Mouse (Mus musculus) kidney, embryonic 16.5 days (tissue): ENCODE data around the gene Ifi35. TPM values are rescaled to one million over a fixed set of nuclear protein-coding genes. Genes with fewer than 3 reads are reported as not detected.
"Not testable (repeated sequence)": the region's sequence is repeated elsewhere in the genome, so short reads cannot be mapped to it uniquely, and the experiment has no call there.

Experiments used
- ATAC-seq: fragments of 200-750 bp; cut with Nextera tagmentation; 2 replicates; pipeline ENCODE4 v1.8.0; 2017; ENCODE audit warnings: moderate TSS enrichment; ENCODE audit not compliant: low FRiP score, low TSS enrichment
- H3K27ac ChIP-seq: fragments of 300-500 bp; sonication (generic); 2 replicates; pipeline ENCODE4 v1.5.1; 2014; ENCODE audit warnings: low read length
- H3K27me3 ChIP-seq: fragments of 300-500 bp; sonication (generic); 2 replicates; pipeline ENCODE4 v1.6.1; 2014; ENCODE audit warnings: low read length, control low read depth, mixed read lengths; ENCODE audit not compliant: insufficient read depth
- H3K36me3 ChIP-seq: fragments of 300-500 bp; sonication (generic); 2 replicates; pipeline ENCODE4 v1.6.1; 2014; ENCODE audit warnings: low read length, control low read depth, mixed read lengths; ENCODE audit not compliant: insufficient read depth
- H3K4me1 ChIP-seq: fragments of 300-500 bp; sonication (generic); 2 replicates; pipeline ENCODE4 v1.6.1; 2014; ENCODE audit warnings: low read length, control low read depth, mixed read lengths; ENCODE audit not compliant: insufficient read depth
- H3K4me2 ChIP-seq: fragments of 300-500 bp; sonication (generic); replicated peaks from 2 replicates; pipeline ENCODE4 v1.6.1; 2014; ENCODE audit warnings: low read depth, low read length
- H3K4me3 ChIP-seq: fragments of 300-500 bp; sonication (generic); 2 replicates; pipeline ENCODE4 v1.5.1; 2014; ENCODE audit warnings: mild to moderate bottlenecking, low read length
- H3K9ac ChIP-seq: fragments of 300-500 bp; sonication (generic); replicated peaks from 2 replicates; pipeline ENCODE4 v1.6.1; 2014; ENCODE audit warnings: low read length
- H3K9me3 ChIP-seq: fragments of 300-500 bp; sonication (generic); 2 replicates; pipeline ENCODE4 v1.6.1; 2016; ENCODE audit warnings: low read length, control low read depth
- WGBS: fragments of 180-500 bp; shearing (Covaris S2); extraction: QIAGEN DNeasy Blood & Tissue Kit; methylation state at CpG from one replicate; pipeline ENCODE4 v1.1.7; 2014; 5-methylcytosine and 5-hydroxymethylcytosine counted together
- polyA plus RNA-seq: library from polyadenylated mRNA; unstranded; fragments of >200 nt; fragmentation: Nextera tagmentation; extraction: Ambion mirVana; gene quantifications from 2 replicates; pipeline ENCODE4 v1.2.1, GENCODE M21; 2015

Ifi35 gene
- polyA plus RNA-seq, 1 experiment from 2014 or later: 18.6 TPM

- peak within 1 kb of the TSS; percentile 84 for H3K27ac ChIP-seq
- peaks cover 6% of the 10 kb centered on the region; the same call in 1 of the 2 replicates for H3K36me3 ChIP-seq
- no peaks in the 10 kb centered on the region for H3K27me3 ChIP-seq
- 1% methylated on average over 60 of the region's 60 CpGs for WGBS
- peak; percentile 47 for ATAC-seq
- H3K4me1 ChIP-seq: peaks cover 48% of the 10 kb centered on the region
- H3K4me2 ChIP-seq: peak within 1 kb of the TSS; percentile 98
- H3K9me3 ChIP-seq: no peaks in the 10 kb centered on the region
- H3K9ac ChIP-seq: peak within 1 kb of the TSS; percentile 81
- peak within 1 kb of the TSS; percentile 84 for H3K4me3 ChIP-seq
Observed at GRCm38 (mm10) chr11:101465869-101466551, 17.8 kb downstream of the Ifi35 start, which contains the start of gene Vat1. Gene Vat1, minus strand, starts transcription at chr11:101466230.

DNA sequence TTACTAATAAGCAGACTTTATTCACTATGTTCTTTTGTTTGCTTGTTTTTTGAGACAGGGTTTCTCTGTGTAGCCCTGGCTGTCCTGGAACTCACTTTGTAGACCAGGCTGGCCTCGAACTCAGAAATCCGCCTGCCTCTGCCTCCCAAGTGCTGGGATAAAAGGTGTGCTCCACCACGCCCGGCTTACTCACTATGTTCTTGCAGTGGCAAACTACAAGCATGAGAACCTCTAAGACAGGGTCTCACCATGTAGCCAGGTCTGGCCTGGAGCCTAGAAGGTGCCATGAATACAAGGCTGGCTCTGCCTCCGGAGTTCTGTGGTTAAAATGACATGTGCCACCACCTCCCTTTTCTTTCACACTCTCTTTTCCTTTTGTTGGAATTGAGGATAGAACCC, 18.3 kb downstream of the Ifi35 start:
- not testable (repeated sequence) for H3K27me3 ChIP-seq, H3K9ac ChIP-seq, ATAC-seq, H3K36me3 ChIP-seq, H3K27ac ChIP-seq, H3K9me3 ChIP-seq
- 60% methylated on average over 5 of the region's 5 CpGs for WGBS
- H3K4me3 ChIP-seq: peak overlapping the region; percentile 84; the same call in 1 of the 2 replicates
- peak overlapping the region; percentile 95 for H3K4me2 ChIP-seq
- peaks cover 48% of the 10 kb centered on the region for H3K4me1 ChIP-seq

GRCm38 (mm10) chr11:101467477-101468262, 19.5 kb downstream of the Ifi35 start:
- Histone ChIP-seq H3K27ac (peak overlapping the region; percentile 58; the same call in 1 of the 2 replicates), H3K9ac (peak overlapping the region; percentile 69), H3K4me1 (peaks cover 48% of the 10 kb centered on the region), H3K4me3 (peak overlapping the region; percentile 78), H3K4me2 (peak overlapping the region; percentile 98), H3K36me3 (0 out of 2 replicates have a peak, but pooled peaks cover 2% of the 10 kb centered on the region), H3K9me3 (no peaks in the 10 kb centered on the region), H3K27me3 (no peaks in the 10 kb centered on the region)
- under 1% methylated on average over 35 of the region's 54 CpGs for WGBS
- peak; percentile 50 for ATAC-seq

GRCm38 (mm10) chr11:101468263-101468688, 20.1 kb downstream of the Ifi35 start:
- WGBS: 0% methylated on average over 28 of the region's 31 CpGs
- Histone ChIP-seq H3K9ac (peak overlapping the region; percentile 69), H3K4me3 (peak overlapping the region; percentile 78), H3K4me1 (peaks cover 42% of the 10 kb centered on the region), H3K4me2 (peak overlapping the region; percentile 98), H3K27ac (peak overlapping the region; percentile 6; the same call in 1 of the 2 replicates), H3K9me3 (no peaks in the 10 kb centered on the region), H3K36me3 (0 out of 2 replicates have a peak, but pooled peaks cover 2% of the 10 kb centered on the region), H3K27me3 (no peaks in the 10 kb centered on the region)
- ATAC-seq: peak; percentile 16

DNA sequence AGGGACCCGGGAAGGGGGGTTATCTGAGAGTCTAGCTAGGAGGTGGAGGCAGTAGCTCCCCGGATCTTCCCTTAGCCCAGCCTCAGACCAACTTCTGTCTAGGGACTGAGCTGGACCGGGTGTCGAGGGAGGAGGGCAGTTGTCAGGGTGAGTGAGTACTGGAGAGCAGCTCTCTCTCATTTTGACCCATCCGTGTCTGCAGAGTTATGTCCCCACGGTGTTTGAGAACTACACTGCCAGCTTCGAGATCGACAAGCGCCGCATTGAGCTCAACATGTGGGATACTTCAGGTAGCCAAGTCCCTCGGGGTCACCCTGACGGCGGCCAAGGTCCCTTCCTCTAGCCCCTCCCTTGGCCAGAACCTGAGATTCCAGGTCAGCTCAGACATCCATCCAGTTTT, 20.5 kb downstream of the Ifi35 start:
- H3K9me3 ChIP-seq: no peaks in the 10 kb centered on the region
- no peak overlapping the region for H3K27ac ChIP-seq
- no peak for ATAC-seq
- WGBS: 3% methylated on average over 13 of the region's 13 CpGs
- H3K4me2 ChIP-seq: peak overlapping the region; percentile 98
- 0 out of 2 replicates have a peak, but pooled peaks cover 2% of the 10 kb centered on the region for H3K36me3 ChIP-seq
- no peaks in the 10 kb centered on the region for H3K27me3 ChIP-seq
- peaks cover 38% of the 10 kb centered on the region for H3K4me1 ChIP-seq
- peak overlapping the region; percentile 78 for H3K4me3 ChIP-seq
- H3K9ac ChIP-seq: peak overlapping the region; percentile 69

GRCm38 (mm10) chr11:101469155-101469554, 20.9 kb downstream of the Ifi35 start:
- WGBS: 61% methylated on average over 4 of the region's 4 CpGs
- ATAC-seq: no peak
- H3K4me3 ChIP-seq: peak overlapping the region; percentile 78

GRCm38 (mm10) chr11:101470206-101470605, 22.0 kb downstream of the Ifi35 start:
- Histone ChIP-seq H3K9ac (0 out of 2 replicates have a peak overlapping the region, but pooled peaks have one; percentile 8), H3K4me2 (no peak overlapping the region), H3K27ac (no peak overlapping the region), H3K36me3 (0 out of 2 replicates have a peak, but pooled peaks cover 2% of the 10 kb centered on the region), H3K4me3 (no peak overlapping the region), H3K9me3 (no peaks in the 10 kb centered on the region), H3K27me3 (no peaks in the 10 kb centered on the region), H3K4me1 (peaks cover 27% of the 10 kb centered on the region)
- WGBS: 55% methylated on average over 7 of the region's 7 CpGs
- ATAC-seq: no peak

More at GRCm38 (mm10) chr11:101469155-101469554, 20.9 kb downstream of the Ifi35 start:
- Histone ChIP-seq H3K9me3 (no peaks in the 10 kb centered on the region), H3K27ac (no peak overlapping the region), H3K36me3 (0 out of 2 replicates have a peak, but pooled peaks cover 2% of the 10 kb centered on the region), H3K9ac (peak overlapping the region; percentile 69; the same call in 1 of the 2 replicates), H3K4me2 (peak overlapping the region; percentile 98), H3K27me3 (no peaks in the 10 kb centered on the region), H3K4me1 (peaks cover 34% of the 10 kb centered on the region)

DNA sequence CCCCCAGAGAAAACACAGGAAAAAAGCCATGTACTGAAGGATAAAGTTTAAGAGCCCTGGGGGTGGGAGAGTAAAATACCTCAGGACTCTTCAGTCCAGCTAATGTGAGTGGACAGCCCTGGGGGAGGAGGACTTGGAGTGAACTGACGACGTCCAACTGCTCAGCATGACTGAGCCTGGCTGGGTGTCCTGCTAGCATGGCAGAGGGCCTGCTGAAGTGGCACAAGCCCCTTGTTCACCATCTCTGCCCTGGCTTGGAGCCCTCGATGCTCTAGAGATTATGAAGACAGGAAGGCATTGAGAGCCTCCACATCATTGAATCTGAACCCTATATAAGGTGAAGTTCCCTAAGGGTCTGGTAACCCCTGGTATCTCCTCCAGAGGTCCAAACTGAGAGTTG, 23.7 kb downstream of the Ifi35 start:
- Histone ChIP-seq H3K27me3 (no peaks in the 10 kb centered on the region), H3K4me2 (no peak overlapping the region), H3K27ac (no peak overlapping the region), H3K36me3 (0 out of 2 replicates have a peak, but pooled peaks cover 2% of the 10 kb centered on the region), H3K4me1 (peaks cover 21% of the 10 kb centered on the region), H3K4me3 (no peak overlapping the region), H3K9ac (0 out of 2 replicates have a peak overlapping the region, but pooled peaks have one; percentile 22), H3K9me3 (no peaks in the 10 kb centered on the region)
- 38% methylated on average over 3 of the region's 3 CpGs for WGBS
- no peak for ATAC-seq

DNA sequence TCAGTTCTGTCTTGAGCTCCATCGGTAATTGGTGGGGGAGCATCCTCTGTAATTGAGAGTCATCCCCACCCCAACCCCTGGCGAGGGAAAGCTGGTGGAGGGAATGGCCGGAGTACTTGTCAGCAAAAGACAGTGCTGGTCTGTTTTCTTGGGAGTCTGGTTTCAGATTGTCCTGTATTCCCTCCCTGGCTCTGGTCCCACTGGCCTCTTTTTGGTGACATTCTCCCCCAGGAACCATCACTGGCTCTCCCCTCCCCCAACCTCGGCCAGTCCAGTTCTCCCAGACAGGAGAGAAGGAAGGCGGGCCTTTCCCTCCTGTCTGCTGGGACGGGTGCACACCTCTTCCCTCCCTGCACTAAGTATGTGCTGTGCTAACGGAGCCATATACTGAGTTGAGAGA, 24.1 kb downstream of the Ifi35 start:
- Histone ChIP-seq H3K27me3 (no peaks in the 10 kb centered on the region), H3K36me3 (0 out of 2 replicates have a peak, but pooled peaks cover 2% of the 10 kb centered on the region), H3K4me3 (no peak overlapping the region), H3K4me2 (no peak overlapping the region), H3K27ac (no peak overlapping the region), H3K4me1 (peaks cover 17% of the 10 kb centered on the region), H3K9me3 (no peaks in the 10 kb centered on the region), H3K9ac (no peak overlapping the region)
- ATAC-seq: no peak
- WGBS: 28% methylated on average over 7 of the region's 7 CpGs
